Mouse (Mus musculus): ENCODE measurements around the gene Gm8909. TPM values are rescaled to one million over a fixed set of nuclear protein-coding genes. Genes with fewer than 3 reads are reported as not detected.
"Not testable (repeated sequence)": the region's sequence is repeated elsewhere in the genome, so short reads cannot be mapped to it uniquely, and the experiment has no call there.

Gm8909 gene
- polyA plus RNA-seq, 1 experiment, result 0.21 TPM

- H3K4me3 ChIP-seq (ENCODE audit: control insufficient read depth, low read depth, low read length), result no peak overlapping the region
- peaks cover 3% of the 10 kb centered on the region; the same call in 1 of the 2 replicates for H3K4me1 ChIP-seq (ENCODE audit: control insufficient read depth, insufficient read depth, low read length)
- H3K36me3 ChIP-seq (ENCODE audit: control insufficient read depth, insufficient read depth, low read length), result no peaks in the 10 kb centered on the region
- TF ChIP-seq POLR2A (IDR thresholded peaks at IDR 0.05; ENCODE audit: control insufficient read depth, low read depth, low read length), result no peak
- TF ChIP-seq CTCF (IDR thresholded peaks at IDR 0.05; ENCODE audit: control insufficient read depth, insufficient read depth, insufficient replicate concordance, low read depth, low read length), result no peak
- H3K27ac ChIP-seq (ENCODE audit: control insufficient read depth, insufficient read depth, low read depth, low read length), result no peak overlapping the region
- no peaks in the 10 kb centered on the region; the same call in 1 of the 2 replicates for H3K27me3 ChIP-seq (ENCODE audit: control insufficient read depth, insufficient read depth, low read length)
Observed at GRCm38 (mm10) chr17:36170287-36170814, 2.0 kb upstream of the Gm8909 start.

- Histone ChIP-seq H3K36me3 (ENCODE audit: control insufficient read depth, insufficient read depth, low read length) (no peaks in the 10 kb centered on the region), H3K27me3 (ENCODE audit: control insufficient read depth, insufficient read depth, low read length) (no peaks in the 10 kb centered on the region; the same call in 1 of the 2 replicates), H3K4me3 (ENCODE audit: control insufficient read depth, low read depth, low read length) (no peak overlapping the region), H3K4me1 (ENCODE audit: control insufficient read depth, insufficient read depth, low read length) (peaks cover 3% of the 10 kb centered on the region; the same call in 1 of the 2 replicates), H3K27ac (ENCODE audit: control insufficient read depth, insufficient read depth, low read depth, low read length) (no peak overlapping the region)
- TF ChIP-seq POLR2A (IDR thresholded peaks at IDR 0.05; ENCODE audit: control insufficient read depth, low read depth, low read length), result no peak
- no peak for TF ChIP-seq CTCF (IDR thresholded peaks at IDR 0.05; ENCODE audit: control insufficient read depth, insufficient read depth, insufficient replicate concordance, low read depth, low read length)
Observed at GRCm38 (mm10) chr17:36169753-36170152, 1.4 kb upstream of the Gm8909 start.

- H3K36me3 ChIP-seq (ENCODE audit: control insufficient read depth, insufficient read depth, low read length), result not testable (repeated sequence)
Observed at GRCm38 (mm10) chr17:36169094-36169493, 757 bp upstream of the Gm8909 start.

GRCm38 (mm10) chr17:36167306-36168038 lies 865 bp downstream of the Gm8909 start:
- Histone ChIP-seq H3K27me3 (ENCODE audit: control insufficient read depth, insufficient read depth, low read length) (no peaks in the 10 kb centered on the region; the same call in 1 of the 2 replicates), H3K36me3 (ENCODE audit: control insufficient read depth, insufficient read depth, low read length) (no peaks in the 10 kb centered on the region), H3K27ac (ENCODE audit: control insufficient read depth, insufficient read depth, low read depth, low read length) (no peak overlapping the region), H3K4me3 (ENCODE audit: control insufficient read depth, low read depth, low read length) (peak overlapping the region; percentile 49), H3K4me1 (ENCODE audit: control insufficient read depth, insufficient read depth, low read length) (peaks cover 3% of the 10 kb centered on the region; the same call in 1 of the 2 replicates)
- TF ChIP-seq POLR2A (IDR thresholded peaks at IDR 0.05; ENCODE audit: control insufficient read depth, low read depth, low read length) (no peak), CTCF (IDR thresholded peaks at IDR 0.05; ENCODE audit: control insufficient read depth, insufficient read depth, insufficient replicate concordance, low read depth, low read length) (no peak)

More at GRCm38 (mm10) chr17:36169094-36169493, 757 bp upstream of the Gm8909 start:
- H3K4me3 ChIP-seq (ENCODE audit: control insufficient read depth, low read depth, low read length); H3K27ac ChIP-seq (ENCODE audit: control insufficient read depth, insufficient read depth, low read depth, low read length); H3K27me3 ChIP-seq (ENCODE audit: control insufficient read depth, insufficient read depth, low read length); H3K4me1 ChIP-seq (ENCODE audit: control insufficient read depth, insufficient read depth, low read length): not testable (repeated sequence)

GRCm38 (mm10) chr17:36166901-36167300 lies 1.4 kb downstream of the Gm8909 start:
- H3K27me3 ChIP-seq (ENCODE audit: control insufficient read depth, insufficient read depth, low read length); H3K4me3 ChIP-seq (ENCODE audit: control insufficient read depth, low read depth, low read length); H3K4me1 ChIP-seq (ENCODE audit: control insufficient read depth, insufficient read depth, low read length); H3K27ac ChIP-seq (ENCODE audit: control insufficient read depth, insufficient read depth, low read depth, low read length); H3K36me3 ChIP-seq (ENCODE audit: control insufficient read depth, insufficient read depth, low read length): not testable (repeated sequence)

- Histone ChIP-seq H3K36me3 (ENCODE audit: control insufficient read depth, insufficient read depth, low read length) (no peaks in the 10 kb centered on the region), H3K27me3 (ENCODE audit: control insufficient read depth, insufficient read depth, low read length) (peaks cover 3% of the 10 kb centered on the region), H3K27ac (ENCODE audit: control insufficient read depth, insufficient read depth, low read depth, low read length) (no peak overlapping the region), H3K4me1 (ENCODE audit: control insufficient read depth, insufficient read depth, low read length) (peaks cover 9% of the 10 kb centered on the region), H3K4me3 (ENCODE audit: control insufficient read depth, low read depth, low read length) (no peak overlapping the region)
- TF ChIP-seq POLR2A (IDR thresholded peaks at IDR 0.05; ENCODE audit: control insufficient read depth, low read depth, low read length) (no peak), CTCF (IDR thresholded peaks at IDR 0.05; ENCODE audit: control insufficient read depth, insufficient read depth, insufficient replicate concordance, low read depth, low read length) (no peak)
Observed at GRCm38 (mm10) chr17:36161129-36162051, 6.9 kb downstream of the Gm8909 start.

- H3K27ac ChIP-seq (ENCODE audit: control insufficient read depth, insufficient read depth, low read depth, low read length); H3K4me3 ChIP-seq (ENCODE audit: control insufficient read depth, low read depth, low read length): not testable (repeated sequence)
Observed at GRCm38 (mm10) chr17:36158264-36158663, 10.1 kb downstream of the Gm8909 start.

GRCm38 (mm10) chr17:36157782-36158181 lies 10.6 kb downstream of the Gm8909 start:
- H3K4me3 ChIP-seq (ENCODE audit: control insufficient read depth, low read depth, low read length); H3K36me3 ChIP-seq (ENCODE audit: control insufficient read depth, insufficient read depth, low read length); H3K27ac ChIP-seq (ENCODE audit: control insufficient read depth, insufficient read depth, low read depth, low read length); H3K4me1 ChIP-seq (ENCODE audit: control insufficient read depth, insufficient read depth, low read length); H3K27me3 ChIP-seq (ENCODE audit: control insufficient read depth, insufficient read depth, low read length): not testable (repeated sequence)

More at GRCm38 (mm10) chr17:36158264-36158663, 10.1 kb downstream of the Gm8909 start:
- H3K27me3 ChIP-seq (ENCODE audit: control insufficient read depth, insufficient read depth, low read length); H3K4me1 ChIP-seq (ENCODE audit: control insufficient read depth, insufficient read depth, low read length); H3K36me3 ChIP-seq (ENCODE audit: control insufficient read depth, insufficient read depth, low read length): not testable (repeated sequence)
